Mouse (Mus musculus) kidney, postnatal 36 days (tissue): Measurements from ENCODE around the gene Ndst2.

ENCODE experiments used
- DNase-seq, 2 experiments: peaks; one replicate each; pipeline ENCODE4 v3.0.0; 2021 to 2022; ENCODE audit warnings: mixed read lengths in 2 of 2

The Ndst2 gene

DNA sequence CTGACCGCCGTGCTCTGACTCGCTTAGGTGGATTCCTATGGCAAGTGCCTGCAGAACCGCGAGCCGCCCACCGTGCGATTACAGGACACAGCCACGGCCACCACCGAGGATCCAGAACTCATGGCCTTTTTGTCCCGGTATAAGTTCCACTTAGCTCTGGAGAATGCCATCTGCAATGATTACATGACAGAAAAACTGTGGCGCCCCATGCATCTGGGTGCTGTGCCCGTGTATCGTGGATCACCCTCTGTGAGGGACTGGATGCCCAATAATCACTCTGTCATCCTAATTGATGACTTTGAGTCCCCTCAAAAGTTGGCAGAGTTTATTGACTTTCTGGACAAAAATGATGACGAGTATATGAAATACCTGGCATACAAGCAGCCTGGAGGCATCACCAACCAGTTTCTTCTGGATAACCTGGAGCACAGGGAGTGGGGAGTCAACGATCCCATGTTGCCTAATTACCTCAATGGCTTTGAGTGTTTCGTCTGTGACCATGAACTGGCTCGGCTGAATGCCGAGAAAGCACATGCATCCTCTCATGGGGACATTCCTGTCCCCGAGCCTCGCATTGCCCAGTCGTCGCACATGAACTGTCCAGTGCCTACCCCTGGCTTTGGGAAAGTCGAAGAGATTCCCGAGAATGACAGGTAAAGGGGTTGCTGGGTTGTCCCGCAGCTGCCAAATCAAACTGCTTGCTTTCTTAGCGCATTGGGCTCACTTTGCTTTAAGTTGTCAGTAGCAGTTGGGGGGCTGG lies 38.4 kb downstream of the Ndst2 start:
- DNase-seq = peak in 1 of 2 experiments; percentile 24

GRCm38 (mm10) chr14:20694884-20695760 lies 39.2 kb downstream of the Ndst2 start, which contains the start of gene Fut11:
Gene Fut11 (plus strand): TSS chr14:20694968.
- DNase-seq = peak; percentile 83 to 90

- DNase-seq = no peak
Measured at GRCm38 (mm10) chr14:20694185-20694883, 40.0 kb downstream of the Ndst2 start.

DNA sequence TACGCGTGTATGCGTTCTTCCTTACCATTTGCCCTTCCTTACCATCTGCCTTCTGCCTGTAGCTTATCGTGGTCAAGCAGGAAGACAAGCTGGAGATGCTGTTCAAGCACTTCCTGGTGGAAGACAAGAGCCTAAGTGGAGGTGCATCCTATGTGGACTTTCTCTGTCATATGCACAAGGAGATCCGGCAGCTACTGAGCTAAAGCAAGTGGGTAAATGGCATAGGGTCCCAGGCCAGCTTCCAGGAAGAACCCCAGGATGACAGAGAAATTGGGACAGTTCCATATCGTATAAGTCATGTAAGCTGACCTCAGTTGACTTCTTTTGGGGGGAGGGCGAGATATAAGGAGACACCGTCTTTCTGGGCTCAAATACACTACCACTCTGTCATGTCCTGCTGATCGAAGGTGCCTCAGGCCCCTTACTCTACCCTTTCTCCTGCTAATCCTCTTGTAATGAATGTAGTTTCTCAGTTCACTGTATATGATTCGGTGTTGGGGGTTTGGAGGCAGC lies 40.7 kb downstream of the Ndst2 start:
- no peak for DNase-seq

GRCm38 (mm10) chr14:20691772-20692171 lies 42.6 kb downstream of the Ndst2 start:
- no peak for DNase-seq

DNA sequence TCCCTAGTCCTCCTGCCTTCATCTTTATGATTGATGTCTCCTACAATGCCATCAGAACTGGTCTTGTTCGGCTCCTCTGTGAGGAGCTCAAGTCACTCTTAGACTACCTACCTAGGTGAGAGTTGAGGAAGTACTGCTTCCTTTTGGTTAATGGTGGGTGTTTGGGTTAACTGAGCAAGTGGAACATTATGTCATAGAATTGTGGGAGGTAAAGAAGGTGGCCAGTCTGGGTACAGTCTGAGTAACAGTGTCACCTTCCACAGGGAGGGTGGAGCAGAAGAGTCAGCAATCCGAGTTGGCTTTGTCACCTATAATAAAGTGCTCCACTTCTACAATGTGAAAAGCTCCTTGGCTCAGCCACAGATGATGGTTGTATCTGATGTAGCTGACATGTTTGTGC lies 45.4 kb downstream of the Ndst2 start:
- DNase-seq = no peak

DNA sequence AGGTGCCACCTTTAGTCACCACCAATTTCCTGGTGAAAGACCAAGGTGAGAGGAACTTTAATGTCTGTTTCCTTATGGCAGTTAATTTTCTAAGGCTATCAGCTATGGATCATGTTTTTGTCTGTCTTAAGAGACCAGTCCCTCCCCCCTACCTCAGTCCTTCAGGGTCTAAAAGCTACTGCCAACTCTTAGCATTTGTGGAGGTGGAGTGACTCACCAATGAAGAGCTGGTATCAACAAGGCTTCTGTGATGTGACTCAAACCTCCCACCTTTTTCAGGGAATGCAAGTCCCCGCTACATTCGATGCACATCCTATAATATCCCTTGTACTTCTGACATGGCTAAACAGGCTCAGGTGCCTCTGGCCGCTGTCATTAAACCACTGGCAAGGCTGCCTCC lies 47.8 kb downstream of the Ndst2 start:
- no peak for DNase-seq

GRCm38 (mm10) chr14:20682498-20682897 lies 51.9 kb downstream of the Ndst2 start:
- DNase-seq = peak; percentile 46 to 76

DNA sequence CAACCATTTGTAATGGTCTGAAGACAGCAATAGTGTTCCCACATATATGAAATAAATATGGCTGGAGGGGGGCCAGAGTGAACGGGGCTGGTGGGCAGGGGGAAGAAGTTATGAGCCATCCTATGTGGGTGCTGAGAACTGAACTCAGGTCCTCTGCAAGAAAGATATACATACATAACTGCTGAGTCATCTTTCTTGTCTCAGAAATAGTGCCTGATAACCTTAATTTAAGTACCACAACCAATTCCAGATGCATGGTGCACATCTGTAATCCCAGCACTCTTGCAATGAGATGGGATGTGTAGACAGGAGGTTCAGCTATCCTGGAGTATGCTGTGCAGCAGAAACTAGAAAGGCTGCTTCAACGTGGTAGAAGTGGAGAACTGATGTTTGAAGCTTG lies 52.6 kb downstream of the Ndst2 start:
- no peak for DNase-seq

DNA sequence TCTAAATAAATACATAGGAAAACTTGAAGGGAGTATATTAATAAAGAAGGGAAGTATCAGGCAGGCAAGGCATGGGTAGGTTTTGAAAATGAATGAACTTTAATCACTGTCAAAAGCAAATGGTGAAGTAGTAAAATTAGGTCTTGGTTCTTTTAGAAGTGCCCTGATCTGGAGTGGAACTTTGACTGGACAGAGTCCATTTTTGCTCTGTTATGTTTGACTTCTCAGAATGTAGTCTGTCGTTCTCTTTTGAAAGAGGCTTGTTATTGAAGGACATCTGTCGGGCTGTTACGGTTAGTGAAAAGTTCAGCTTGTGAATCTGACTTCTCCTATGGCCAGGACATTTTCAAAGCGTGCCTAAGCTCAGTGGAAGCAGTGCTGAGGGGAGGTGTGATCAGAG lies 56.5 kb downstream of the Ndst2 start:
- no peak for DNase-seq

DNA sequence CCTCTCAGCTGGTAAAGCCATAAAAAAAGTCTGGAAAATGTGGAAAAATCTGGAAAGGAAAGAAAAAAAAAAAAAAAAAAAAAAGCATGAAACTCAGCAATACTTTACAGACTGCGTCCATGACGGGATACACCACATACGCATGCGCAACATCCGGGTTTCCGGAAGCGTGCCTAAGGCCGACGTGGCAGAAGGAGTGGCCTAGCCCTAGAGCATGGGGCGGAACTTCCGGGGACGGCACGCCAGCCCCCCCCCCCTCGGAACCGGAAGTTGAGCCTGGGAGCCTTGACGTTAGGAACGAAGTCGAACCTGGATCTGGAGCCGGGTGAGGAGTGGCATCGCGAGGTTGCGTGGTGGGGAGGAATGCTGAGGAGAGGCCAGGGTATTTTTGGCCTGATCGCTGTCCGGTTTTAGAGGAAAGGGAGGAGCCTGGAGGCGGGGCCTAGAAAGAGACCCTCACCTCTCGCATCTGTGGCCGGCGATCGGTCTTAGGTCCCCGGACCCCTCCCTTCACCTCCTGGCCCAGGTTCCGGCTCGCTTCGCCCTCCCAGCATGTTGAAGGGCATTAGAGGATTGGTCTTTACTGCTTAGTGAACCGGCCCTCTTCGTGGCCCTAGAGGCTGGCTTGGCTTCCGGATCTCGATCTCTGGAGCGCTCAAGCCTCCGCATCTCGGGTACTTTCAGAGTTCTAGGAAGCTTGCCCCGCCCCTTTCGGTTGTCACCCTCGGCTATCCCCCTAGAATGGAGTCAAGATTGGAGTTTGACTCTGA lies 60.1 kb downstream of the Ndst2 start, which contains the start of gene Sec24c:
Gene Sec24c, plus strand, starts transcription at position 245 of the 770 bp plus-strand sequence.
- DNase-seq = peak; percentile 98 to 99

DNA sequence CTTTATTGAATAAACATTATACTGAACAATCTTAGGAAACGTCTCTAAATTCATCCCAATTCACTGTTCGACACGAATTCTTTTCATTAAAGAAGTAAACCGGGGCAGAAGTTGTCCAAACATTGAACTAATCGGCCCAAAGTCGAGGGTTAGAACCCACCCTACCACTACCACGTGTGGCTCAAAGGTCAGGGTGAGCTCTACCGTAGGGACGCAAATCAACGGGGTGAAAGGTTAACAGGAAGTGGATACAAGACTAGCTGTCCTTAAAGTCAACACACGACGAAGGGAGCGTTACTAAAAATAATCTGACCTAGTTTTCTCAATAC lies 60.7 kb downstream of the Ndst2 start:
- peak; percentile 80 to 89 for DNase-seq
